Mouse (Mus musculus): ENCODE data around the gene Ddx6. TPM values are rescaled to one million over a fixed set of nuclear protein-coding genes. Genes with fewer than 3 reads are reported as not detected.

Ddx6 gene
- polyA plus RNA-seq, 1 experiment from 2014 or later: 15.4 TPM

GRCm38 (mm10) chr9:44686638-44687037, 81.9 kb downstream of the Ddx6 start:
- H3K27ac ChIP-seq (replicated peaks; ENCODE audit: low read depth, low read length): no peak overlapping the region
- no peak overlapping the region for H3K9ac ChIP-seq (replicated peaks; ENCODE audit: low read length)
- H3K4me3 ChIP-seq (ENCODE audit: low read depth, low read length): no peak overlapping the region
- peak; percentile 30 for DNase-seq (ENCODE audit: low spot score)
- no peaks in the 10 kb centered on the region for H3K27me3 ChIP-seq (ENCODE audit: control insufficient read depth, insufficient read depth, low read length)
- ATAC-seq (replicated peaks; ENCODE audit: insufficient number of reproducible peaks, low FRiP score, low TSS enrichment, low read depth): no peak
- WGBS: 53% methylated on average over 5 of the region's 5 CpGs
- H3K9me3 ChIP-seq (replicated peaks; ENCODE audit: control insufficient read depth, low read length): no peaks in the 10 kb centered on the region
- no peak overlapping the region for H3K4me2 ChIP-seq (ENCODE audit: low read depth, low read length)
- H3K36me3 ChIP-seq (replicated peaks; ENCODE audit: control insufficient read depth, insufficient read depth, low read depth, low read length): no peaks in the 10 kb centered on the region; the same call in 1 of the 2 replicates
- H3K4me1 ChIP-seq (ENCODE audit: control insufficient read depth, insufficient read depth, low read length): no peaks in the 10 kb centered on the region

DNA sequence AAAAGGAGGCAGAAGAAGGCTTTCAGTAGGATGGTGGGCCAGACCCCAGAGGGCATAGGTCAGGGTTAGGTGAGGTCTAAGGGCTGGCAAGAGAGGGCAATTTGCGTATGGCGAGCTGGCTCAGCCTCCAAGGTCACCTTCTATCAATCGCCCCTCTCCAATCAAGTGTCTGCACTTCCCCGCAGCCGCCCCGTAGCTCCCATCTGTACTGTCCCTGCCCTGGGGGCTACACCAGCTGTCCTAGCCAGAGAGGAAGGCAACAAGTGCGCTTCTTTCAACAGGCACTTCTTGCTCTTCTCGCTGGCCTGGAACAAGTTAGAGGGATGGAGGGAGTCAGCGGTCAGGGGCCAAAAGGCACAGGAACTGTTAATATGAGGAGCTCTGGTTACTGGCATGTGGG, 83.3 kb downstream of the Ddx6 start:
- WGBS: 55% methylated on average over 9 of the region's 9 CpGs
- DNase-seq (ENCODE audit: low spot score): no peak

More for the DNA sequence above, 83.3 kb downstream of the Ddx6 start:
- no peaks in the 10 kb centered on the region for H3K9me3 ChIP-seq (replicated peaks; ENCODE audit: control insufficient read depth, low read length)
- ATAC-seq (replicated peaks; ENCODE audit: insufficient number of reproducible peaks, low FRiP score, low TSS enrichment, low read depth): no peak
- H3K4me1 ChIP-seq (ENCODE audit: control insufficient read depth, insufficient read depth, low read length): no peaks in the 10 kb centered on the region
- no peaks in the 10 kb centered on the region for H3K27me3 ChIP-seq (ENCODE audit: control insufficient read depth, insufficient read depth, low read length)
- no peak overlapping the region for H3K9ac ChIP-seq (replicated peaks; ENCODE audit: low read length)
- H3K4me2 ChIP-seq (ENCODE audit: low read depth, low read length): no peak overlapping the region
- no peaks in the 10 kb centered on the region; the same call in 1 of the 2 replicates for H3K36me3 ChIP-seq (replicated peaks; ENCODE audit: control insufficient read depth, insufficient read depth, low read depth, low read length)
- no peak overlapping the region for H3K27ac ChIP-seq (replicated peaks; ENCODE audit: low read depth, low read length)
- H3K4me3 ChIP-seq (ENCODE audit: low read depth, low read length): no peak overlapping the region

Other genes starting within 250 kb of the Ddx6 start
- 27.3 and 27.6 TPM in 2 replicates for gene Vps11, start 243.2 kb upstream of the Ddx6 start, polyA plus RNA-seq (2014; fragmentation: Nextera tagmentation; extraction: Ambion mirVana)
- gene Hyou1, start 225.4 kb upstream of the Ddx6 start, polyA plus RNA-seq (2014; fragmentation: Nextera tagmentation; extraction: Ambion mirVana): 29.2 and 31.3 TPM in 2 replicates
- 10.8 and 15.5 TPM in 2 replicates for gene Slc37a4, start 208.0 kb upstream of the Ddx6 start, polyA plus RNA-seq (2014; fragmentation: Nextera tagmentation; extraction: Ambion mirVana)
- 2,044 and 2,103 TPM in 2 replicates for gene Rps25, start 197.8 kb upstream of the Ddx6 start, polyA plus RNA-seq (2014; fragmentation: Nextera tagmentation; extraction: Ambion mirVana)
- 166 and 175 TPM in 2 replicates for gene Trappc4, start 197.3 kb upstream of the Ddx6 start, polyA plus RNA-seq (2014; fragmentation: Nextera tagmentation; extraction: Ambion mirVana)
- 20.3 and 27.6 TPM in 2 replicates for gene Ccdc84, start 186.3 kb upstream of the Ddx6 start, polyA plus RNA-seq (2014; fragmentation: Nextera tagmentation; extraction: Ambion mirVana)
- gene Foxr1, start 163.8 kb upstream of the Ddx6 start, polyA plus RNA-seq (2014; fragmentation: Nextera tagmentation; extraction: Ambion mirVana): not detected in 2 replicates
- gene Upk2, start 149.9 kb upstream of the Ddx6 start, polyA plus RNA-seq (2014; fragmentation: Nextera tagmentation; extraction: Ambion mirVana): 0.59 and 1.3 TPM in 2 replicates
- 10.3 and 11.8 TPM in 2 replicates for gene Bcl9l, start 122.1 kb upstream of the Ddx6 start, polyA plus RNA-seq (2014; fragmentation: Nextera tagmentation; extraction: Ambion mirVana)
- 0.13 and 0.31 TPM in 2 replicates for gene Cxcr5, start 43.0 kb upstream of the Ddx6 start, polyA plus RNA-seq (2014; fragmentation: Nextera tagmentation; extraction: Ambion mirVana)
- not detected in 2 replicates for gene Treh, start 68.3 kb downstream of the Ddx6 start, polyA plus RNA-seq (2014; fragmentation: Nextera tagmentation; extraction: Ambion mirVana)
- gene Phldb1, start 130.3 kb downstream of the Ddx6 start, polyA plus RNA-seq (2014; fragmentation: Nextera tagmentation; extraction: Ambion mirVana): 27.8 and 30.0 TPM in 2 replicates
- gene Arcn1, start 163.0 kb downstream of the Ddx6 start, polyA plus RNA-seq (2014; fragmentation: Nextera tagmentation; extraction: Ambion mirVana): 208 and 223 TPM in 2 replicates
- gene Ift46, start 163.0 kb downstream of the Ddx6 start, polyA plus RNA-seq (2014; fragmentation: Nextera tagmentation; extraction: Ambion mirVana): 142 and 152 TPM in 2 replicates
- 1.2 and 1.4 TPM in 2 replicates for gene Tmem25, start 194.4 kb downstream of the Ddx6 start, polyA plus RNA-seq (2014; fragmentation: Nextera tagmentation; extraction: Ambion mirVana)
- gene Ttc36, start 198.2 kb downstream of the Ddx6 start, polyA plus RNA-seq (2014; fragmentation: Nextera tagmentation; extraction: Ambion mirVana): not detected in 2 replicates